Mouse (Mus musculus): ENCODE results near the gene Slc11a1.
"Not testable (repeated sequence)": the region's sequence is repeated elsewhere in the genome, so short reads cannot be mapped to it uniquely, and the experiment has no call there.

The Slc11a1 gene
- long read RNA-seq, experiment 1, partial matches to known transcripts, result 3 of 4 reads
- long read RNA-seq, experiment 1, other reads (novel, unspliced or antisense), result 0 of 4 reads
- long read RNA-seq, experiment 2, transcript Slc11a1-201 (15 exons, 2,315 nt), result major isoform, 6 of 11 reads
- long read RNA-seq, experiment 2, partial matches to known transcripts, result 4 of 11 reads
- long read RNA-seq, experiment 2, other reads (novel, unspliced or antisense), result 1 of 11 reads

- intact Hi-C loops (cut with DNase I), result no loop called here
Observed at GRCm38 (mm10) chr1:74374980-74375379, at the start of gene Slc11a1. Slc11a1 (plus strand) TSS chr1:74375195.

- intact Hi-C loops (cut with DNase I), result not testable (repeated sequence)
Observed at GRCm38 (mm10) chr1:74326916-74327315, 48.1 kb upstream of the Slc11a1 start.

- intact Hi-C loops (cut with DNase I), result no loop called here
Observed at GRCm38 (mm10) chr1:74329899-74330431, 45.0 kb upstream of the Slc11a1 start.

- intact Hi-C loops (cut with DNase I), result no loop called here
Observed at GRCm38 (mm10) chr1:74331046-74331681, 43.8 kb upstream of the Slc11a1 start.

GRCm38 (mm10) chr1:74332241-74332763 lies 42.7 kb upstream of the Slc11a1 start:
- intact Hi-C loops (cut with DNase I), result no loop called here

GRCm38 (mm10) chr1:74332930-74333329 lies 42.1 kb upstream of the Slc11a1 start:
- intact Hi-C loops (cut with DNase I), result no loop called here

GRCm38 (mm10) chr1:74334607-74335006 lies 40.4 kb upstream of the Slc11a1 start:
- intact Hi-C loops (cut with DNase I), result no loop called here

GRCm38 (mm10) chr1:74335033-74335432 lies 40.0 kb upstream of the Slc11a1 start:
- intact Hi-C loops (cut with DNase I), result no loop called here

- intact Hi-C loops (cut with DNase I), result no loop called here
Observed at GRCm38 (mm10) chr1:74335436-74336170, 39.4 kb upstream of the Slc11a1 start.

- intact Hi-C loops (cut with DNase I), result no loop called here
Observed at GRCm38 (mm10) chr1:74337241-74337771, 37.7 kb upstream of the Slc11a1 start.

- intact Hi-C loops (cut with DNase I), result no loop called here
Observed at GRCm38 (mm10) chr1:74338013-74338412, 37.0 kb upstream of the Slc11a1 start.

GRCm38 (mm10) chr1:74338626-74339025 lies 36.4 kb upstream of the Slc11a1 start:
- intact Hi-C loops (cut with DNase I), result no loop called here

GRCm38 (mm10) chr1:74339917-74340316 lies 35.1 kb upstream of the Slc11a1 start:
- intact Hi-C loops (cut with DNase I), result no loop called here

GRCm38 (mm10) chr1:74340361-74340764 lies 34.6 kb upstream of the Slc11a1 start:
- intact Hi-C loops (cut with DNase I), result no loop called here

GRCm38 (mm10) chr1:74340992-74341391 lies 34.0 kb upstream of the Slc11a1 start:
- intact Hi-C loops (cut with DNase I), result not testable (repeated sequence)

GRCm38 (mm10) chr1:74341898-74342297 lies 33.1 kb upstream of the Slc11a1 start:
- intact Hi-C loops (cut with DNase I), result no loop called here

GRCm38 (mm10) chr1:74342308-74342707 lies 32.7 kb upstream of the Slc11a1 start:
- intact Hi-C loops (cut with DNase I), result no loop called here

- intact Hi-C loops (cut with DNase I), result no loop called here
Observed at GRCm38 (mm10) chr1:74343161-74343560, 31.8 kb upstream of the Slc11a1 start.

- intact Hi-C loops (cut with DNase I), result no loop called here
Observed at GRCm38 (mm10) chr1:74344163-74344916, 30.7 kb upstream of the Slc11a1 start.

- intact Hi-C loops (cut with DNase I), result no loop called here
Observed at GRCm38 (mm10) chr1:74351185-74351769, 23.7 kb upstream of the Slc11a1 start.

Measured in adrenal gland (tissue).